Mouse (Mus musculus): ENCODE results near the gene Ptpn7.

Ptpn7 gene

GRCm38 (mm10) chr1:135128986-135129385 is 3.5 kb upstream of the Ptpn7 start:
- no peak for DNase-seq (ENCODE audit: low read depth, low spot score)

GRCm38 (mm10) chr1:135129543-135130183 is 2.8 kb upstream of the Ptpn7 start:
- no peak for DNase-seq (ENCODE audit: low read depth, low spot score)

GRCm38 (mm10) chr1:135130376-135131018 is 2.0 kb upstream of the Ptpn7 start:
- DNase-seq (ENCODE audit: low read depth, low spot score): no peak

DNA sequence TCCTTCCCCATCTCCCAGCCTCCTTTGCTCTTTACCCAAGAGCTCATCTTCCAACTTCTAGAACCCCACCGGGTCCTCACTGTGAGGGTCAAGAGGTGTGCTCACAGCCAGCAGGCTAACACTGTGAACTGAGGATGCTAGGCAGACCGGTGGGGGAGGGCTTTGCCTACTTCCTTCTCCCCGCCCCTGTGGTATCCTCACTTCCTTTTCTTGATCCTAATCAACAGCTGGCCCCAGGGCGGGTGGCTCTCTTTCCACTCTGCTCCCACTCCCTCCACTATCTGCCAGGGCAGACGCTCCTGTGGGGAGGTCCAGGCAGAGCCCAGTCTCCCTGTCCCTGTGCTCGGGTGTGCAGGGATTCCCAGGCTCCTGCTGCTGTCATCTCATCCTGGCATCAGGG is 1.5 kb upstream of the Ptpn7 start:
- no peak for DNase-seq (ENCODE audit: low read depth, low spot score)

GRCm38 (mm10) chr1:135131560-135131959 is 940 bp upstream of the Ptpn7 start:
- DNase-seq (ENCODE audit: low read depth, low spot score): no peak

DNA sequence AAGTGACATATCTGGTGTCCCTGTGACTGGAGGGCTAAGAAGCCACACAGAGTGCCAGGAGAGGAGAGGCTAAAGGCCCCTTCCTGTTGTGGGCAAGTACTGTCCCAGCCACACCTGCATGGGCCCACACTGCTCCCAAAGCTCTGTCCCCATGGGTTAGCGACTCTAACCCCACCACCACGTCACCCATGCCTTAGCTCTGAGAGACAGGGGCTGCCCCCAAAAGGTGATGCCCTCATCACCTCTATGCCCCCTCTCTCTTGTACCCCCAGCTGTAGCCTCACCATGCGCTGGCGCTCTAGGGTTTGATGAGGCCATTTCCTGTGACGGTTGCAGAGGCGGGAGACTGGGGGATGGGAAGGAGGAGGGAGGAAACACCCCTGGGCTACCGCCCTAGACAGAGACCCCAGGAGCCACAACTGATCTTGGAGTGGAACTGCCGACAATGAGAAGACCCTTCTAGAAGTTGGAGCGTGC is 431 bp downstream of the Ptpn7 start:
- DNase-seq (ENCODE audit: low read depth, low spot score): no peak

DNA sequence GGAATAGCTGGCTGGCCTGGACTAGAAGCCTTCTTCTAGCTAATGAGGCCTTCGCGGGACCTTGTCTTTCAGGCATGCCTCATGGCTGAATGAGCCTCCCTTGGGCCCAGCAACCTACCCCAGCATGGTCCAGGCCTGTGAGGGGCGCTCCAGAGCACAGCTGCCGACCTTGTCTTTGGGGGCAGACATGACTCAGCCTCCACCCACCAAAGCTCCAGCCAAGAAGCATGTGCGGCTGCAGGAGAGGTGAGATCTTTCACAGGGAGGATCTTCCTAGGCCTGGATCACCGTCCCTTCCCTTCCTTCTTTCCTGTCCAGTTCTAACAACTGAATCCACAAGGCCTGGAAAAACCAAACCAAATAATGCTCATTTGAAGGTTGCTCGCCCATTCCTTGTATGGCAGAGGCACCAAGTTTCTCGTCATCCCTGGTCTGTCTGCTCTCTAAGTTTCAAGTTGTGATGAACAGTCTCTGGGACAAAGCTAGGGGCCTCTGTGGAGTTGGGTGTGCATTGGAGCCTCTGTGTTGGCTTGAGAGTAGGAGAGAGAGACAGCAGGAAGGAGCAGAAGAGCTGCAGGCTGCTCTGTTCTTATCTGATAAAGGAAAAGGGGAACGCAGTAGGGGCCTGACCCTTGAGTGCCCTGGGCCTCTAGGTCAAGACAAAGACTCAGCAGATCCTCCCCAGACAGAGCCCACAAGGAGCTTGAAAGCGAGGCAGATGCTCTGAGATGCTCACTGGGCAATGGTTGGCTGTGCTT is 1.4 kb downstream of the Ptpn7 start:
- DNase-seq (ENCODE audit: low read depth, low spot score): no peak

DNA sequence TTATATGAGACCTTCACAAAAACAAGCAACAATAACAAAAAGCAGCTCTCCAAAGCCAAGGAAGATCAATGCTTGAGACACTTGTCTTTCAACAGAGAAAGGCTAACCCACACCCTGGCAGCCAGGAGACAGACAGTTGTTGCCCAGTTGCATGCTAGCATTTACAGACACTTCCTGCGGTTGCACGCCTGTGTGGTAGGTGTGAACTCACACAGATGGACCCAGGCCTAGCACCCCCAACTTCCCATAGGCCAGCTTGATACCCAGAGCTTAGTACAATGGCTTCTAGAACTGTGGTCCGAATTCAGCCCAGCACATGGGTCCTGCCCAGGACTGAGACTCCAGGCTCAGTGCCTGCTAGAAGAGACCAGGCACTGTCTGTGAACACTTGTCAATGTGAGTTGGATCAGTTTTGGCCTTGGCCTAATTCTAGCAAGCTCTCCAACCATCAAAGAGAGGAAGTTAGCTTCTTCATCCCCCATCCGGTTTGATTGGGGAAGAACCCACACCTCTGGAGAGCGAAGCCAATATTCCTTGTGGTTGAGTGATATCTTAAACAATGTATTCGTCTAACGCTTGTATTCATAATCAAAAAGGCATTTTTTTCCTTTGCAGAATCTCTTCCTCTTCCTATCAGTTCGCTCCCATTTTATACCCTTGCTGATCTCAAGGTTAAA is 2.7 kb downstream of the Ptpn7 start:
- no peak for DNase-seq (ENCODE audit: low read depth, low spot score)

DNA sequence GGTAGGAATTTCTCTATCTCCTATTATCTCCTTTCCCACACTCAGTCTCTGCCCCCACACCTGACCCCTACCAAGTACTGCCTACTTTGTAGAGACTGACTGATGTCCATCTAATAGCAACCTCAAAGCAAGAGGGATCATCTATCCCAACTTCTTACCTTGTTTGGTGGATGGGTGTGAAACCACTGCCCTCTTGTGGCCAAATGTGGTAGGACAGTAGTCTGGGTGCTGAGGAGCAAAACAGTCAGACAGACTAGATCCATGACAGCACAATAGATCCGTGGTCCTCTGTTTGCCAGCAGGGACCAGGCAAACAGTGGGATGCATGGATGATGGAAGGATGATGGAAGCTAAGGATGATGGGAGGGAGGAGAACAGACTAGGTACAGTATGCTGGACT is 4.0 kb downstream of the Ptpn7 start:
- peak; percentile 67 for DNase-seq (ENCODE audit: low read depth, low spot score)

DNA sequence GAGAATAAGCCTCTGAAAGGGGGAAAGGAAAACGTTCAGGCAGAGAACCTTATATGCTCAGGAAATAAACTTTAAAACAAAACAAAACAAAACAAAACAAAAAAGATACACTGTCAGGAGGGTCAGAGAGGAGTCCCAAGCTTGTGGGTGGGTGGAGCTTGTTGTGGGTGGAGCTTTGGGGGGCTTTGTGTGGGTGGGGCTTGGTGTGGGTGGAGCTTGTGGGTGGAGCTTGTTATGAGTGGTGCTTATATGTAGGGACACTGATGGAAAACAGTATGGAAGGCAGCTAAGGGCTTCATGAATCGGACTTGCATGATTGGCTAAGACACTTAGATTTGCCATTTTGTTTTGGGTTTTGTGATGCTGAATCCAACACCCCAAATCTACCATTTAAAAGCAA is 7.4 kb downstream of the Ptpn7 start:
- DNase-seq (ENCODE audit: low read depth, low spot score): no peak

DNA sequence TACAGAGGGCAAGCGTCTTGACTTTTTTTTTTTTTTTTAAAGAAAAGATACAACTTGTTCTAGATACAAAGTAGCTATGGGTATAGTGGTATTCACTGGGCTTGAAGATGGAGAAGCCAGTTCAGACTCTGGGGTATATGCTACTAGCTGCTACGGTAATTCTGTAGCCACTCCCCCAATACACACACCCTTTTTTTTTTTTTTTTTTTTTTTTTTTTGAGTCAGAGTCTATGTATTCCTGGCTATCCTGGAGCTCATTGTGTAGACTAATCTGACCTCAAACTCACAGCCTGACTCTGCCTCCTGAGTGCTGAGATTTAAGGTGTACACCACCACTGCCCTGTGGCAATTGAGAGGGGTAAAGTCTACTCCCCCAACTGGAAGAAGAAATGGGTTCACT is 10.0 kb downstream of the Ptpn7 start:
- DNase-seq (ENCODE audit: low read depth, low spot score): no peak

DNA sequence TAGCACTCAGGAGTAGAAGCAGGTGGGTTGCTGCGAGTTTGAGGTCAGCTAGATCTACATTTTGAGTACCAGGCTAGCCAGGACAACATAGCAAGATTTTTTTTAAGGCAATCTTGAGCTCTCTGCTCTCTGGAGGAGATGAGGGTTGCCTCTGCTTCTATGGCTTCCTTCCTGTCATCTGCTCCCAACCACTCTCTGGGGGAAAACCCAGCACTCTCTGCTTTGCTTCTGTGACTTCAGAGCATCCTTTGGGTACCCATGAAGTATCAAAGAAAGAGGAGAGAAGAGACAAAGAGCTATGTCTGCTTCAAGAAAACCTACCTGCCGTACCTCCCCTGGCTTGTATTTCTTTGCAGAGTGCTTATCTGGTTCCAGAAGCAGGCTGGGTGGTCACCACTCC is 11.4 kb downstream of the Ptpn7 start:
- DNase-seq (ENCODE audit: low read depth, low spot score): no peak

DNA sequence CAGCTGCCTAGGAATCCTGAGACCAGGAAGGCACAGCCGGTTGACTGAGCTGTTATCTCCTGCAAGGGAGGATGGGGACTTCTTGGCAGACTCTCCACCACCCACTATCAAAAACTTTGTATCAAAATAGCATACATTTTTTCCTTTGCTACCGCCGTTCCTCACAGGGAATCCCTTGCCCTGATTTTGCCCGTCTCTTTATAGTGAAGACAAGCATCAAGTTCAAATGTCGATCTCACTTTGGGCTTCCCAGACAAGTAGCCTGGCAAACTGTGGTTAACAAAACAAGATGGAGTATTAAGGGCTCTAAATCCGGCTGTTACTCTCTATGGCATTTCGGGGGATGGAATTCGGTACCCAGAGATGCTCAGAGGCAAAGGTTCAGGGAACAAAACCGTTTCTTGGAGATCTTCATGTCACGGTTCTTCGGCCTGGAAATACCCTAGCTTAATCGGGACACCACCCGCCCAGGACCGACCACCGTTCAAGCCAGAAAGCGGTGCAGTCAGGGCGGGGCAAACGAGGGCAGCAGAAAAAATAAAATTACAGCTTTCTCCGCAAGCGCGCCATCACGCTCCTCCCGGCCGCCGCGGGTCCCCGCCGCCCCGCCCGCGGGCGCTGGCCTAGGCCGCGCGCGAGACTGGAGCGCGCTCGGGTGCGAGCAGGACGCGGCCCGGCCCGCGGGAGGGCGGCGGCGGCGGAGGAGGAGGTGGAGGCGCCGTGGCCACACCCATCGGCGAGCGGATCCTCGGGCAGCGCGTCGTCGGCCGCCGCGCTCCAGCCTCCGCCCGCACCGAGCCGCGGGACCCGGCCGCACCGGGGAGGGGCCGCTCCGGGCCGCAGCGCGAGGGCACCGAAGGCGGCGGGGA is 13.8 kb downstream of the Ptpn7 start, which contains the start of gene Arl8a:
TSS of gene Arl8a (plus strand) at position 748 of the 869 bp plus-strand sequence.
- DNase-seq (ENCODE audit: low read depth, low spot score): peak; percentile 66

GRCm38 (mm10) chr1:135146946-135147701 is 14.6 kb downstream of the Ptpn7 start:
- peak; percentile 39 for DNase-seq (ENCODE audit: low read depth, low spot score)

- no peak for DNase-seq (ENCODE audit: low read depth, low spot score)
These were observed 15.2 kb downstream of the Ptpn7 start for GRCm38 (mm10) chr1:135147702-135148058.

DNA sequence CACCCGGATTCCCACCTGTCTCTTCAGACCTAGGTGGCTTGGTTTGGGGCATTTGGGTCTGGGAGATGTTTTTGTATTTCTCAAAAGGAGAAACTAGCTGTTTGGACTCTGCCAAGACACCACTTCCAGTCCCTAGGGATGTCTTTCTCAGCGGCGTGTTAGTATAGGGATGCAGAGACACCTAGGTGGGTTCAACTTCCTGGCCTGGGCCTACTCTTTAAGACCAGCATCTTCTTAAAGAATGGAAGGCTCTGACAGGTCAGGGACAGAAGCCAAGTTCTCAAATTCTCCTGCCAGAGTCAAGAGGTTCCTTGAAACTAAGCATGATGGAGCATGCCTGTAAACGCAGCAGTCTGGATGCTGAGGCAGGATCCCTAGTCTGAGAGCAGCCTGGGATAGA is 16.0 kb downstream of the Ptpn7 start:
- no peak for DNase-seq (ENCODE audit: low read depth, low spot score)

GRCm38 (mm10) chr1:135148996-135149395 is 16.5 kb downstream of the Ptpn7 start:
- DNase-seq (ENCODE audit: low read depth, low spot score): no peak

- DNase-seq (ENCODE audit: low read depth, low spot score): no peak
These were observed 21.5 kb downstream of the Ptpn7 start for GRCm38 (mm10) chr1:135154011-135154410.

GRCm38 (mm10) chr1:135154411-135154959 is 22.0 kb downstream of the Ptpn7 start:
- DNase-seq (ENCODE audit: low read depth, low spot score): peak; percentile 63

DNA sequence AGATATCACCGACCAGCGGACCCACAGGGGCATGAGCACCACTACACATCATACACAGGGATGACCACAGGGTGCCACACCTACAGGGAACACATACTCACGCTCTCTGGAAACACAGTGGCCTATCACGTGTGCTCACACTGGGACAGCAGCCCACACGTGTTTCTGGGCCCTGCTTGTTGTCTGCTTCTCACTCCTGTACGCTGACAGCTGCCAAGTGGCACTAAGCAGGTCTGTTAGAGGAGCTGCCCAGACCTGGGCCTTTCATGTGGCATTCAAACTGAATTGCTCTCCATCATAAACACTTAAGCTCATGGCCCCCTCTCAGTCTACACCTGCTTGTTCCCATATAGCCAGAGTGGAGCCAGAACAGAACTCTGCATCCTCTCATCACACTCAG is 23.8 kb downstream of the Ptpn7 start:
- no peak for DNase-seq (ENCODE audit: low read depth, low spot score)

Measured in retina, adult 2 months (tissue).